24 mouse cellular contexts compared by ENCODE assay signal in genomic region chr11:109628099-109628498, GRCm38 (mm10). TPM values are rescaled to one million over a fixed set of nuclear protein-coding genes. Genes with fewer than 3 reads are reported as not detected.
A peak's percentile ranks its signal among the peaks of the same experiment; 100 is the strongest.
DNase-seq lines count a peak whose midpoint lies in the region; ATAC-seq and TF ChIP-seq lines count a peak whose summit lies in the region.
"Had no signal": no experiment of that assay in that cellular context is flagged by ENCODE, and none has a peak within 500 bp of the region (broad histone marks: within the 10 kb centered on the region; RNA-seq: fewer than 3 reads in every experiment).

No protein-coding gene starts in this region.

- H3K4me3 ChIP-seq in heart, embryonic 12.5 days: no peak overlapping the region
- H3K4me3 ChIP-seq in liver, embryonic 12.5 days: no peak overlapping the region
- no peak overlapping the region for H3K4me3 ChIP-seq in liver, embryonic 14.5 days (ENCODE audit: insufficient read depth in 1 of 2, low read depth in 2 of 2, low read length in 2 of 2)
- H3K4me3 ChIP-seq: erythroblast, embryonic 14.5 days; hindbrain, embryonic 12.5 days; midbrain, embryonic 13.5 days; neural tube, embryonic 13.5 days had no signal

- no peaks in the 10 kb centered on the region for H3K36me3 ChIP-seq in heart, embryonic 12.5 days
- no peaks in the 10 kb centered on the region for H3K36me3 ChIP-seq in liver, embryonic 12.5 days
- no peaks in the 10 kb centered on the region for H3K36me3 ChIP-seq in liver, embryonic 14.5 days (replicated peaks; ENCODE audit: control insufficient read depth, insufficient read depth, low read depth)
- H3K36me3 ChIP-seq: hindbrain, embryonic 12.5 days; midbrain, embryonic 13.5 days; neural tube, embryonic 13.5 days had no signal

- H3K27me3 ChIP-seq in heart, embryonic 12.5 days (replicated peaks): no peaks in the 10 kb centered on the region
- no peaks in the 10 kb centered on the region for H3K27me3 ChIP-seq in liver, embryonic 12.5 days (replicated peaks)
- no peaks in the 10 kb centered on the region for H3K27me3 ChIP-seq in liver, embryonic 14.5 days (ENCODE audit: control insufficient read depth, insufficient read depth, low read length)
- H3K27me3 ChIP-seq: hindbrain, embryonic 12.5 days; midbrain, embryonic 13.5 days; neural tube, embryonic 13.5 days had no signal

- H3K9me3 ChIP-seq in heart, embryonic 12.5 days (replicated peaks): peaks cover 21% of the 10 kb centered on the region
- H3K9me3 ChIP-seq in liver, embryonic 12.5 days (replicated peaks): peaks cover 6% of the 10 kb centered on the region; the same call in 1 of the 2 replicates
- no peaks in the 10 kb centered on the region for H3K9me3 ChIP-seq in liver, embryonic 14.5 days (ENCODE audit: control insufficient read depth, low read length)
- H3K9me3 ChIP-seq: hindbrain, embryonic 12.5 days; midbrain, embryonic 13.5 days; neural tube, embryonic 13.5 days had no signal

- TF ChIP-seq EP300 in liver, embryonic 14.5 days (IDR thresholded peaks at IDR 0.05; ENCODE audit: low read depth): no peak

- no peak for DNase-seq in heart, adult 9 months (ENCODE audit: low spot score in 2 of 2)
- no peak for DNase-seq in liver
- no peak for DNase-seq in liver, embryonic 14.5 days (ENCODE audit: low read depth in 3 of 3, low spot score in 3 of 3)
- DNase-seq in cerebellum, adult 11 months: no peak
- DNase-seq in testis, postnatal 10 days (ENCODE audit: low spot score): no peak
- DNase-seq: adrenal gland, adult 2 months; adrenal gland, postnatal 36 days; cerebellum, adult 2 months; forebrain, postnatal 0 days; heart, postnatal 10 days; kidney, adult 9 months; layer of hippocampus, postnatal 36 days; left cerebral cortex, postnatal 4 days; lung, postnatal 14 days had no signal

- peak overlapping the region; percentile 74 for H3K27ac ChIP-seq in heart, embryonic 12.5 days (ENCODE audit: poor library complexity, severe bottlenecking)
- no peak overlapping the region for H3K27ac ChIP-seq in liver, embryonic 12.5 days
- no peak overlapping the region for H3K27ac ChIP-seq in liver, embryonic 14.5 days
- H3K27ac ChIP-seq: hindbrain, embryonic 12.5 days; midbrain, embryonic 13.5 days; neural tube, embryonic 13.5 days had no signal

- no peak overlapping the region for H3K4me2 ChIP-seq in heart, embryonic 12.5 days
- no peak overlapping the region for H3K4me2 ChIP-seq in liver, embryonic 12.5 days
- no peak overlapping the region for H3K4me2 ChIP-seq in liver, embryonic 14.5 days (ENCODE audit: low read depth)
- H3K4me2 ChIP-seq: hindbrain, embryonic 12.5 days; lung, embryonic 14.5 days; midbrain, embryonic 13.5 days; neural tube, embryonic 13.5 days had no signal

- peaks cover 27% of the 10 kb centered on the region for H3K4me1 ChIP-seq in heart, embryonic 12.5 days (replicated peaks)
- H3K4me1 ChIP-seq in liver, embryonic 12.5 days: peaks cover 17% of the 10 kb centered on the region
- H3K4me1 ChIP-seq in liver, embryonic 14.5 days (replicated peaks; ENCODE audit: control insufficient read depth in 2 of 2, insufficient read depth in 2 of 2, low read length in 1 of 2): peaks cover 0 to 9% of the 10 kb centered on the region in 2 experiments; a peak in 2 of 4 replicates
- H3K4me1 ChIP-seq: hindbrain, embryonic 12.5 days; midbrain, embryonic 13.5 days; neural tube, embryonic 13.5 days had no signal

- WGBS in heart, embryonic 12.5 days: 62% methylated on average over 3 of the region's 3 CpGs
- 29% methylated on average over 3 of the region's 3 CpGs for WGBS in liver, embryonic 12.5 days (ENCODE audit: insufficient replicate concordance)
- WGBS in liver, embryonic 14.5 days (ENCODE audit: insufficient replicate concordance): 18% methylated on average over 3 of the region's 3 CpGs

- no peak overlapping the region for H3K9ac ChIP-seq in heart, embryonic 12.5 days
- no peak overlapping the region for H3K9ac ChIP-seq in liver, embryonic 12.5 days
- H3K9ac ChIP-seq in liver, embryonic 14.5 days (replicated peaks): no peak overlapping the region
- H3K9ac ChIP-seq: forebrain, postnatal 0 days; hindbrain, embryonic 12.5 days; lung, embryonic 14.5 days; midbrain, embryonic 13.5 days; neural tube, embryonic 13.5 days had no signal

- no peak for ATAC-seq in heart, embryonic 12.5 days (ENCODE audit: insufficient number of reproducible peaks, low FRiP score)
- ATAC-seq in liver, embryonic 12.5 days: peak; percentile 78
- peak; percentile 76 for ATAC-seq in liver, embryonic 14.5 days (ENCODE audit: insufficient read depth)
- ATAC-seq: activated CD4-positive, CD25-positive, alpha-beta regulatory T cell, adult 4 months; CD4-positive, CD25-positive, alpha-beta regulatory T cell, adult 4 months; forebrain, postnatal 0 days; intestine, embryonic 16.5 days; midbrain, embryonic 13.5 days had no signal

- TF ChIP-seq CTCF in liver, embryonic 14.5 days (IDR thresholded peaks at IDR 0.05; ENCODE audit: low read depth): no peak

RNA-seq across cellular contexts. Expression of gene Wipi1, which starts 16.3 kb away (rescaled TPM):
- 49.9 and 51.3 TPM in 2 replicates for polyA plus RNA-seq in heart, embryonic 12.5 days (2016; fragmentation: Nextera tagmentation; extraction: Ambion mirVana)
- 31.7 and 33.5 TPM in 2 replicates for polyA plus RNA-seq in liver, embryonic 12.5 days (2016; fragmentation: Nextera tagmentation; extraction: Ambion mirVana)
- 8.3 and 11.9 TPM in 2 replicates for polyA plus RNA-seq in liver, embryonic 14.5 days (2012; rRNA removed)
- polyA plus RNA-seq in liver, embryonic 14.5 days (2014; fragmentation: Nextera tagmentation; extraction: Ambion mirVana): 9.0 and 13.4 TPM in 2 replicates
- polyA plus RNA-seq: CD4-positive, CD25-positive, alpha-beta regulatory T cell, adult 4 months had no signal

RNA-seq across cellular contexts. Expression of gene Prkar1a, which starts 21.1 kb away (rescaled TPM):
- 507 and 511 TPM in 2 replicates for polyA plus RNA-seq in heart, embryonic 12.5 days (2016; fragmentation: Nextera tagmentation; extraction: Ambion mirVana)
- 165 and 171 TPM in 2 replicates for polyA plus RNA-seq in liver, embryonic 12.5 days (2016; fragmentation: Nextera tagmentation; extraction: Ambion mirVana)
- 30.1 and 43.9 TPM in 2 replicates for polyA plus RNA-seq in liver, embryonic 14.5 days (2012; rRNA removed)
- polyA plus RNA-seq in liver, embryonic 14.5 days (2014; fragmentation: Nextera tagmentation; extraction: Ambion mirVana): 115 and 128 TPM in 2 replicates
